Mouse (Mus musculus) right cerebral cortex, adult 2 months (tissue): ENCODE measurements around the gene Olfr283.
"Not testable (repeated sequence)": the region's sequence is repeated elsewhere in the genome, so short reads cannot be mapped to it uniquely, and the experiment has no call there.

Experiments used
- DNase-seq, 2 experiments: peaks; one replicate each; pipeline ENCODE4 v3.0.0; 2021 to 2022; ENCODE audit warnings: low spot score in 2 of 2

Gene Olfr283

DNA sequence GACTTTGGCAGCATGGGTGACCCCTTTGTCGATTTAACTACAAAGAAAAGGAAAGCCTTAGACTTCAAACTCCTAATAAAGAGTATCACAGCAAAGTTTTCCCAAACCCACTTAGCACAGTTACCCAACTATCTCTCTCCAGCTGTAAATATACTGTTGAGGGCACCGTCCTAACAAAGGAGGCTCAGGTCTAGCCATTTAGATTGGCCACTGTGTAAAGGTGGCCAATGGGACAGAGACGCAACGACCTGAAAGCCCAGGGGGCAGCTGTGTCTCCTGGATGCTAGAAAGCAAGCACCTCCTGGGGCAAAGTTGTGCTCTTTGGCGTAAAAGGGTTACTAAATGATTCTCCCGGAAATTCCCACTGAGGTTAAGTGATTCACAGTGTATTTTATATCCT lies at the start of gene Olfr283:
Gene Olfr283 (minus strand): TSS at position 101 of the 400 bp plus-strand sequence.
- no peak for DNase-seq

DNA sequence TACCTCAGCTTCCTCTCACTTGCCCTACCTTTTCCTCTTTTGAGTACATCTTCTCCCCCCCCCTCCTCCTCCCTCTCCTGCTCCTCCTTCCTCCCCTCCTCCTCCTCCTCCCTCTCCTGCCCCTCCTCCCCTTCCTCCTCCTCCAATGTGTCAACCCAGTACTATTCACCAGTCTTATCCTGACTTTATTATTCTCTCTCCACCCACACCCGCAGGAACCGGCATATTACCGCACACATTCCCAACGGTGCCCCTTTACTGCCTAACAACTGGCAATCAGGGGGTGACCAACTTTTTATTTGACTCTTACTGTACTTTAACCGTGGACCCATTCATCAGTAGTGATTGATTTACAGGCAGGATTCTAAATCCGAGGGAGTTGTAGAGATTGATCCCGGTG lies 44.4 kb upstream of the Olfr283 start:
- DNase-seq, result no peak

DNA sequence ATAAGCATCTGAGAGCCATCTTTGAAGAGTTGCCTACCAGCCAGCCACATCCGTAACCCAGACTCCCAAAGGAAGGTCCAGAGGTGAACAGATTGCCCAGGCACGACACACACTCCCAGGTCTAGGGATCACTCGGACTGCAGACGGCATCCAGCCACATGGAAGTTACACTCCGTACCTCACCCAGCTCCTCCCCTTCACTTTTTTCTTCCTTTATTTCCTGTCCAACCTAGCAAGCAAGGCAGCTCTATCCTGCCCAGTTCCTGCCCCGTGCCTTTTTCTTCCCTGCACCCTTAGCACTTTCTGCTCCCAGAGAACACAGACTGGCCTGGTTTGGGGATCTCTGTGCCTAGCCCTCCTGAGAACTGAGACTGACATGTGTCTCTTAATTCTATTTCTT lies 44.0 kb upstream of the Olfr283 start:
- DNase-seq, result no peak

DNA sequence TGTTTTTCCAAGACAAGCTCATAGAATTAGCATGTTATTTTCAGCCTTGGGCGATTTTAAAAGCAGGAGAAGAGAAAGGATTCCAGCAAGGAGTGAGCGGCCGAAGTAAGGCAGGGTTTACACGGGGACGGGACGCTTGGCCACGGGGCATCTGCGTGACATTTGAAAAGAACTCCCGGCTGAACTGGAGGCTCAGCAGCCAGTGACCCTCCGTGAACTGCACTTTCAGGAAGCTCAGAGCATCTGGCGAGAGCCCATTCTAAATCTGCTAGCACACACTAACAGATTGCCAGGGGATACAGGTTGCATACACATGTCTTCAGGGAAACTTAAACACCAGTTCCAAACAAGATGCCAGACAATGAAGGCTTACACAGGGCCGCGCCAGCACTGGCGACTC lies 43.6 kb upstream of the Olfr283 start:
- no peak for DNase-seq

- DNase-seq, result no peak
Measured at GRCm38 (mm10) chr15:98420897-98421296, 40.2 kb upstream of the Olfr283 start.

GRCm38 (mm10) chr15:98418096-98418495 lies 37.4 kb upstream of the Olfr283 start:
- no peak for DNase-seq

GRCm38 (mm10) chr15:98417285-98417684 lies 36.5 kb upstream of the Olfr283 start:
- DNase-seq, result not testable (repeated sequence)

DNA sequence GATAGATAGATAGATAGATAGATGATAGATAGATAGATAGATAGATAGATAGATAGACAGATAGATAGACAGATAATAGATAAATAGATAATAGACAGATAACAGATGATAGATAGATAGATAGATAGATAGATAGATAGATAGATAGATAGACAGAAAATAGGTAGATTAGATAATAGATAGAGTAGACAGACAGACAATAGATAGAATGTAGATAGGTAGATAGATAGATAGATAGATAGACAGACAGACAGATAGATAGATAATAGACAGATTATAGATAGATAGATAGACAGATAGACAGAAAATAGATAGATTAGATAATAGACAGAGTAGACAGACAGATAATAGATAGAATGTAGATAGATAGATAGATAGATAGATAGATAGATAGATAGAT lies 36.1 kb upstream of the Olfr283 start:
- not testable (repeated sequence) for DNase-seq

GRCm38 (mm10) chr15:98415996-98416395 lies 35.2 kb upstream of the Olfr283 start:
- no peak for DNase-seq

DNA sequence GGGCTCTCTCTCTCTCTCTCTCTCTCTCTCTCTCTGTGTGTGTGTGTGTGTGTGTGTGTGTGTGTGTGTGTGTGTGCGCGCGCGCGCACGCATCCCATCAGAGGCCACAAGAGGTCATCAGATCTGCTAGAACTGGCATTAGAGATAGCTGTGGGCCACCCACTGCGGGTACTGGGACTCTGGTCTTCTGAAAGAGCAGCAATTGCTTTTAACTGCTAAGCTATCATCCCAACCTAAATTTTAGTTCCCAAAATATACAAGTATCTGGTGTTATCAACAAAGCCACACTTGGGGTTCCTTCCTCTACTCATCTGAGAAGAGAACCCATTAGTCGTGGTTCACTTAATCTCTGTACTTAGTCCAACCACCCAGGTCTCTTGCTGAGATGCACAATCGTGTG lies 29.5 kb upstream of the Olfr283 start:
- no peak for DNase-seq

DNA sequence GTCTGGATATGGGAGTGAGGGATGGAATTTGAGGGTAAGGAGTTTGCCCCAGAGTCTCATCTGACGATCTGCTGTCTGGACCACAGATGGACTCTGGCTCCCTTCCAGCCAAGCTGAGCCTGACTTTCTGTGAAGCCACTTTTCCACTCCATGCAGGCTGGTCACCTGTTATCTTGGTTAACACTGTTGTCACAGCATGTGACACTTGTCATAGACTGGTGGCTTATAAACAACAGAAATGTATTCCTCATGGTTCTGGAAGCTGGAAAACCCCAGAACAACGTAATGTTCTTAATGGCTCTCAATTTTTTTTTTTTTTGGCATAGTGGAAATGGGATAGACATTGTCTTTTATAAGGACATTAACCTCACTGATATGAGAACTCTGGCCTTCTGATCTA lies 28.9 kb upstream of the Olfr283 start:
- no peak for DNase-seq

- DNase-seq, result peak; percentile 30 to 39
Measured at GRCm38 (mm10) chr15:98408406-98409060, 27.8 kb upstream of the Olfr283 start.

DNA sequence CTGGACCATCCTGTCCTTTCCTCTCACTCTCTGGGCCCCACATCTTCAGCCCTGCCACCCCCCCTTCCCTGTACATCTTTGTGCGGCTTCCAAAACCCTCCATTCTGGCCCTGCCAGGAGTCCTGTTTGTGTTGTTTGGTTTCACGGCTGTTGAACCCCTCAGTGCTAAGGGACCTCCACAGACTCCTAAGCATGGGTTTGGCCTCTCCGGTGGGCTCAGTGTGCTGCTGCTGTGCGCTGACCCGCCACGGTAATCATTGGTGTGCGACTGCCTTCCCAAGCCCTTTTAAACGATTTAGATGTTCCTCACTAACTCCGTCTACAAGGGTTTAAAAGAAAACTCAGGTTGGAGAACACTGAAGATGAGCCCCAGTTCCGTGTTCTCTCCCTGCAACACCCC lies 21.6 kb upstream of the Olfr283 start:
- no peak for DNase-seq

GRCm38 (mm10) chr15:98397136-98397535 lies 16.4 kb upstream of the Olfr283 start:
- DNase-seq, result no peak

GRCm38 (mm10) chr15:98391903-98392187 lies 11.1 kb upstream of the Olfr283 start:
- DNase-seq, result no peak

GRCm38 (mm10) chr15:98391081-98391902 lies 10.5 kb upstream of the Olfr283 start:
- no peak for DNase-seq

DNA sequence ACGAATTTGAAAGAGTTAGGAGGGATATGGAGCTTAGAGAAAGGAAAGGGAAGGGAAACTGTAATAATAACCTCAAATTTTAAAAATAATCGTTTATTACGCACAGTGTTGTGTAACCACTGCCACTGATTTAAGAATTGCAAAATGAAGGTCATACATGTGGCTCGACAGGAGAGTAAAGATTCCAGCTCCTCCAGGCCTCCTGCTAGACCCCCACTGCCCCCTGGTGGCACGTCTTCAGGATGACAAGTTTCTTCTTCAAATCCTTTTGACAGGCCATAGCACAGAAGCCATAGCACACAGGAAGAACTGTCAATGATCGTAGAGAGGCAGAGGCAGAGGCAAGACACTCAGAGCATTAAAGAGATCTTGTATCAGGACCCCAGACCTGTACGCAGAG lies 9.1 kb upstream of the Olfr283 start:
- DNase-seq, result peak; percentile 64 to 75

- DNase-seq, result no peak
Measured at GRCm38 (mm10) chr15:98387621-98388020, 6.9 kb upstream of the Olfr283 start.

DNA sequence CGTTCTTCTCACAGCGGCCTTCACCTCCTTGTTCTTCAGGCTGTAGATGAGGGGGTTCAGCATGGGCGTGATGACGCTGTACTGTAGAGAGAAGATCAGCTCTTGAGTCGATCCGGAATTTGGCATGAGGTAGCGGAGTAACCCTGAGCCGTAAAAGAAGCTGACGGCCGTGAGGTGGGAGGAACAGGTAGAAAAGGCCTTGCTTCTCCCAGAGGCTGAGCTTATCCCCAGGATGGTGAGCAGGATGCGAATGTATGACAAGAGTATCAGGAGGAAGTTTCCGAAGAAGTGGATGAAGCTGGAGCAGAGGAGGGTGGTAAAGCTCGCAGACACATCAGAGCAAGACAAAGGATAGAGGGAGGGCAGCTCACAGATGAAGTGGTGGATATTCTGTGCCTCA lies 2.5 kb downstream of the Olfr283 start:
- no peak for DNase-seq

GRCm38 (mm10) chr15:98340887-98341286 lies 39.9 kb downstream of the Olfr283 start, which contains the start of gene Olfr284:
Gene Olfr284, minus strand, starts transcription at chr15:98340987.
- DNase-seq, result no peak
